Mouse (Mus musculus): Measurements from ENCODE around the gene Apba1. TPM values are rescaled to one million over a fixed set of nuclear protein-coding genes. Genes with fewer than 3 reads are reported as not detected.

Gene Apba1
- polyA plus RNA-seq, 2 experiments: 0.04 to 0.07 TPM

DNA sequence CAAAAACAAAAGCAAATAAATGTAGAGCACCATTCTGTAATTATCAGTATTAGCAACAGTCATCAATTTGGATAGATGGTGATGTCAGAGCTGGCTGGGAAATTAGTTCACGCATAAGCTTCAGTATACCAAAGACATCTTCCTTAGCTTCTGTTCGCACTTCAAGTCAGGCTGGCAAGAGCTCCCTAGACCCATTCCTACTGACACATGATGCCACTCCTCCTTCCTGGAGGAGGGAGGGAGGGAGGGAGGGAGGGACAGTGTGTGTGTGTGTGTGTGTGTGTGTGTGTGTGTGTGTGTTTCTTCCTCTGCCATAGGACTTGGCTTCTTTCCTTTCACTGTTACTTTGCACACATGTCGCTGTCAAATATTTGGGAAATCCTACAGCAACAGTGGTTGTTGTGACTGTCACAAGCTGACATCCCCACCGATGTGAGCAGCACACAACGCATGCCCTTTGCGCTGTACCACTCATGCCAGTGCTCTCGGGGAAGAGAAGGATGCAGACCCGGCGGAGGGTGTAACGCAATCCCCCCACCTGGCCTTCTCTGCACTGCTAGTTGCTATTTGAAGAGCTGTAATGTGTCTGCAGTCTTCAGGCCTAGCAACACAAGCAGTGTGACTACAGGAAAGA, 237.2 kb downstream of the Apba1 start:
- no peaks in the 10 kb centered on the region for H3K9me3 ChIP-seq (ENCODE audit: control insufficient read depth, low read length)
- H3K27me3 ChIP-seq (ENCODE audit: control insufficient read depth, insufficient read depth, low read length): no peaks in the 10 kb centered on the region
- H3K36me3 ChIP-seq (replicated peaks; ENCODE audit: control insufficient read depth, insufficient read depth, low read depth): no peaks in the 10 kb centered on the region
- DNase-seq (ENCODE audit: low read depth in 3 of 3, low spot score in 3 of 3) (no peak), ATAC-seq (ENCODE audit: insufficient read depth) (no peak)
- H3K4me2 ChIP-seq (ENCODE audit: low read depth): no peak overlapping the region
- 77% methylated on average over 10 of the region's 10 CpGs for WGBS (ENCODE audit: insufficient replicate concordance)
- H3K4me1 ChIP-seq (replicated peaks; ENCODE audit: control insufficient read depth in 2 of 2, insufficient read depth in 2 of 2, low read length in 1 of 2): no peaks in the 10 kb centered on the region
- no peak overlapping the region for H3K9ac ChIP-seq (replicated peaks)
- no peak for TF ChIP-seq EP300 (IDR thresholded peaks at IDR 0.05; ENCODE audit: low read depth)
- TF ChIP-seq CTCF (IDR thresholded peaks at IDR 0.05; ENCODE audit: low read depth): no peak
- H3K27ac ChIP-seq: no peak overlapping the region
- H3K4me3 ChIP-seq (ENCODE audit: insufficient read depth in 1 of 2, low read depth in 2 of 2, low read length in 2 of 2): no peak overlapping the region

Other genes starting within 250 kb of the Apba1 start
- gene 1700028P14Rik, start 106.1 kb upstream of the Apba1 start, polyA plus RNA-seq (2012; rRNA removed): not detected in 2 replicates
- not detected in 2 replicates for gene 1700028P14Rik, start 106.1 kb upstream of the Apba1 start, polyA plus RNA-seq (2014; fragmentation: Nextera tagmentation; extraction: Ambion mirVana)
- gene Ptar1, start 71.5 kb upstream of the Apba1 start, polyA plus RNA-seq (2012; rRNA removed): 1.3 and 1.9 TPM in 2 replicates
- 3.3 and 4.7 TPM in 2 replicates for gene Ptar1, start 71.5 kb upstream of the Apba1 start, polyA plus RNA-seq (2014; fragmentation: Nextera tagmentation; extraction: Ambion mirVana)

Measured in liver, embryonic 14.5 days (tissue).